Mouse (Mus musculus) adrenal gland, adult 18-20 months (tissue): ENCODE data around the gene Zfp426. TPM values are rescaled to one million over a fixed set of nuclear protein-coding genes. Genes with fewer than 3 reads are reported as not detected.
A peak's percentile ranks its signal among the peaks of the same experiment; 100 is the strongest.

Source experiments
- DNase-seq, 2 experiments: peaks; one replicate each; pipeline ENCODE4 v3.0.0; 2021 to 2022; ENCODE audit warnings: low spot score in 2 of 2
- total RNA-seq, 2 experiments: library from RNA; stranded (reverse); gene quantifications; 1 replicate in 1 of 2; 2 replicates in 1 of 2; pipeline ENCODE4 v1.2.3; 2021

Zfp426 gene
- total RNA-seq, 2 experiments from 2014 or later = 20.4 to 20.9 TPM

GRCm38 (mm10) chr9:20459377-20460317, 32.9 kb downstream of the Zfp426 start, which contains the start of gene Zfp26:
Gene Zfp26 (minus strand): TSS chr9:20460162.
- DNase-seq = peak; percentile 64 to 69

GRCm38 (mm10) chr9:20453647-20454046, 38.9 kb downstream of the Zfp426 start:
- no peak for DNase-seq

DNA sequence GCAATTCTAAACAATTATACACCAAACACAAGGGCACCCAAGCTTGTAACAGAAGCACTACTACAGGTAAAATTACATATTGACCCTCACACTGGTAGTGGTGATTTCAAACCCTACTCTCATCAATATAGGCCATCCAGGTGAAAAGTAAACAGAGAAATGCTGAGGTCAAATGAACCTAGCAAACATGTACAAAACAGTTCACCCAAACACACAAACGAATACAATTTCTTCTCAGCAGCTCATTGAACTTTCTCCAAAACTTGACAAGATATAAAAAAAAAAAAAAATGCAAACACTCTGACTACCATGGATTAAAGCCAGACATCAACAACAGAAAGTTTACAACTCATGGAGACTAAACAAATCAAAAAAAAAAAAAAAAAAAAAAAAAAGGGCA, 41.1 kb downstream of the Zfp426 start:
- no peak for DNase-seq

- DNase-seq = no peak
These were observed 49.3 kb downstream of the Zfp426 start for GRCm38 (mm10) chr9:20443183-20443783.

- no peak for DNase-seq
These were observed 62.5 kb downstream of the Zfp426 start for GRCm38 (mm10) chr9:20430004-20430403.

Other genes starting within 250 kb of the Zfp426 start
- gene Olfr39, start 210.4 kb downstream of the Zfp426 start, total RNA-seq = not detected
- not detected for gene Olfr873, start 194.2 kb downstream of the Zfp426 start, total RNA-seq
- not detected for gene Olfr18, start 156.7 kb downstream of the Zfp426 start, total RNA-seq
- gene Zfp560, start 107.6 kb downstream of the Zfp426 start, total RNA-seq = 1 to 10 TPM; 5.5 to 8.9 TPM
- gene Zfp26, start 32.6 kb downstream of the Zfp426 start, total RNA-seq = 10 to 100 TPM; 15.5 to 17.3 TPM
- 10 to 100 TPM; 31.0 to 34.2 TPM for gene Zfp266, start 28.7 kb upstream of the Zfp426 start, total RNA-seq
- 1 to 10 TPM; 5.9 to 6.7 TPM for gene Zfp846, start 88.5 kb upstream of the Zfp426 start, total RNA-seq
- gene Ubl5, start 150.1 kb upstream of the Zfp426 start, total RNA-seq = 100 to 1,000 TPM; 352 to 436 TPM
- gene Fbxl12, start 152.0 kb upstream of the Zfp426 start, total RNA-seq = 10 to 100 TPM; 18.3 to 19.4 TPM
- 10 to 100 TPM; 24.9 to 27.7 TPM for gene Pin1, start 159.3 kb upstream of the Zfp426 start, total RNA-seq